Mouse (Mus musculus): ENCODE results near the gene Cnot11. TPM values are rescaled to one million over a fixed set of nuclear protein-coding genes. Genes with fewer than 3 reads are reported as not detected.

Gene Cnot11
- polyA plus RNA-seq, 1 experiment from 2014 or later = 22.3 TPM

- no peak for ATAC-seq (ENCODE audit: insufficient read depth, low FRiP score, low read depth)
- H3K27me3 ChIP-seq (replicated peaks) = no peaks in the 10 kb centered on the region
- H3K9ac ChIP-seq = no peak overlapping the region
- H3K4me1 ChIP-seq = no peaks in the 10 kb centered on the region
- H3K4me2 ChIP-seq = no peak overlapping the region
- no peaks in the 10 kb centered on the region for H3K9me3 ChIP-seq
- 0 out of 2 replicates have a peak, but pooled peaks cover 6% of the 10 kb centered on the region for H3K36me3 ChIP-seq
- no peak overlapping the region for H3K4me3 ChIP-seq (replicated peaks)
- H3K27ac ChIP-seq = no peak overlapping the region
- 47% methylated on average over 3 of the region's 3 CpGs for WGBS
These were observed 29.8 kb downstream of the Cnot11 start for GRCm38 (mm10) chr1:39564603-39565002.

GRCm38 (mm10) chr1:39568079-39568478, 33.3 kb downstream of the Cnot11 start:
- Histone ChIP-seq H3K9me3 (no peaks in the 10 kb centered on the region), H3K4me3 (replicated peaks) (no peak overlapping the region), H3K4me2 (no peak overlapping the region), H3K4me1 (0 out of 2 replicates have a peak, but pooled peaks cover 5% of the 10 kb centered on the region), H3K27ac (no peak overlapping the region), H3K36me3 (0 out of 2 replicates have a peak, but pooled peaks cover 6% of the 10 kb centered on the region), H3K9ac (no peak overlapping the region), H3K27me3 (replicated peaks) (no peaks in the 10 kb centered on the region)
- ATAC-seq (ENCODE audit: insufficient read depth, low FRiP score, low read depth) = no peak

- no peak for ATAC-seq (ENCODE audit: insufficient read depth, low FRiP score, low read depth)
- H3K36me3 ChIP-seq = 0 out of 2 replicates have a peak, but pooled peaks cover 2% of the 10 kb centered on the region
- no peaks in the 10 kb centered on the region for H3K27me3 ChIP-seq (replicated peaks)
- H3K9ac ChIP-seq = no peak overlapping the region
- H3K9me3 ChIP-seq = no peaks in the 10 kb centered on the region
- H3K4me3 ChIP-seq (replicated peaks) = no peak overlapping the region
- 38% methylated on average over 6 of the region's 6 CpGs for WGBS
- no peak overlapping the region for H3K27ac ChIP-seq
- H3K4me2 ChIP-seq = no peak overlapping the region
- peaks cover 14% of the 10 kb centered on the region for H3K4me1 ChIP-seq
These were observed 36.9 kb downstream of the Cnot11 start for GRCm38 (mm10) chr1:39571653-39572052.

GRCm38 (mm10) chr1:39573890-39574289, 39.1 kb downstream of the Cnot11 start:
- no peak overlapping the region for H3K27ac ChIP-seq

GRCm38 (mm10) chr1:39575778-39576375, 41.1 kb downstream of the Cnot11 start:
- Histone ChIP-seq H3K9me3 (no peaks in the 10 kb centered on the region), H3K4me1 (peaks cover 14% of the 10 kb centered on the region), H3K27me3 (replicated peaks) (no peaks in the 10 kb centered on the region), H3K36me3 (no peaks in the 10 kb centered on the region), H3K9ac (peak overlapping the region; percentile 91; the same call in 1 of the 2 replicates), H3K27ac (peak overlapping the region; percentile 99), H3K4me3 (replicated peaks) (peak overlapping the region; percentile 97), H3K4me2 (peak overlapping the region; percentile 59)
- WGBS = 6% methylated on average over 8 of the region's 8 CpGs
- ATAC-seq (ENCODE audit: insufficient read depth, low FRiP score, low read depth) = no peak

More at GRCm38 (mm10) chr1:39573890-39574289, 39.1 kb downstream of the Cnot11 start:
- Histone ChIP-seq H3K4me2 (no peak overlapping the region), H3K9me3 (no peaks in the 10 kb centered on the region), H3K27me3 (replicated peaks) (no peaks in the 10 kb centered on the region), H3K36me3 (0 out of 2 replicates have a peak, but pooled peaks cover 2% of the 10 kb centered on the region), H3K4me3 (replicated peaks) (no peak overlapping the region), H3K4me1 (peaks cover 14% of the 10 kb centered on the region), H3K9ac (no peak overlapping the region)
- WGBS = 51% methylated on average over 7 of the region's 7 CpGs
- no peak; the same call in 1 of the 2 replicates for ATAC-seq (ENCODE audit: insufficient read depth, low FRiP score, low read depth)

- WGBS = under 1% methylated on average over 88 of the region's 88 CpGs
- Histone ChIP-seq H3K27me3 (replicated peaks) (no peaks in the 10 kb centered on the region), H3K9me3 (no peaks in the 10 kb centered on the region), H3K27ac (peak overlapping the region; percentile 99), H3K9ac (peak overlapping the region; percentile 91), H3K4me1 (peaks cover 14% of the 10 kb centered on the region), H3K4me2 (peak overlapping the region; percentile 59), H3K4me3 (replicated peaks) (peak overlapping the region; percentile 97), H3K36me3 (no peaks in the 10 kb centered on the region)
- peak; percentile 66 for ATAC-seq (ENCODE audit: insufficient read depth, low FRiP score, low read depth)
These were observed 41.8 kb downstream of the Cnot11 start for GRCm38 (mm10) chr1:39576431-39577243.

GRCm38 (mm10) chr1:39577253-39577705, 42.5 kb downstream of the Cnot11 start, which contains the start of gene Rnf149:
TSS of gene Rnf149 (minus strand) at chr1:39577405.
- ATAC-seq (ENCODE audit: insufficient read depth, low FRiP score, low read depth) = peak; percentile 95
- H3K9ac ChIP-seq = peak within 1 kb of the TSS; percentile 91
- H3K4me1 ChIP-seq = peaks cover 13% of the 10 kb centered on the region
- H3K4me3 ChIP-seq (replicated peaks) = peak within 1 kb of the TSS; percentile 97
- H3K9me3 ChIP-seq = no peaks in the 10 kb centered on the region
- under 1% methylated on average over 44 of the region's 49 CpGs for WGBS
- H3K36me3 ChIP-seq = no peaks in the 10 kb centered on the region
- H3K27ac ChIP-seq = peak within 1 kb of the TSS; percentile 99
- no peaks in the 10 kb centered on the region for H3K27me3 ChIP-seq (replicated peaks)
- peak within 1 kb of the TSS; percentile 59 for H3K4me2 ChIP-seq

- Histone ChIP-seq H3K4me1 (peaks cover 10% of the 10 kb centered on the region), H3K27ac (no peak overlapping the region; the same call in 1 of the 2 replicates), H3K27me3 (replicated peaks) (no peaks in the 10 kb centered on the region), H3K36me3 (no peaks in the 10 kb centered on the region), H3K4me2 (no peak overlapping the region), H3K9me3 (no peaks in the 10 kb centered on the region), H3K4me3 (replicated peaks) (no peak overlapping the region), H3K9ac (no peak overlapping the region)
- WGBS = 78% methylated on average over 5 of the region's 5 CpGs
- no peak for ATAC-seq (ENCODE audit: insufficient read depth, low FRiP score, low read depth)
These were observed 43.7 kb downstream of the Cnot11 start for GRCm38 (mm10) chr1:39578446-39578845.

GRCm38 (mm10) chr1:39579139-39579538, 44.3 kb downstream of the Cnot11 start:
- Histone ChIP-seq H3K4me1 (peaks cover 10% of the 10 kb centered on the region), H3K9me3 (no peaks in the 10 kb centered on the region), H3K27me3 (replicated peaks) (no peaks in the 10 kb centered on the region), H3K36me3 (no peaks in the 10 kb centered on the region), H3K27ac (peak overlapping the region; percentile 35; the same call in 1 of the 2 replicates), H3K9ac (no peak overlapping the region), H3K4me2 (no peak overlapping the region), H3K4me3 (replicated peaks) (no peak overlapping the region)
- 61% methylated on average over 6 of the region's 6 CpGs for WGBS
- no peak for ATAC-seq (ENCODE audit: insufficient read depth, low FRiP score, low read depth)

- Histone ChIP-seq H3K4me2 (no peak overlapping the region), H3K27ac (no peak overlapping the region), H3K27me3 (replicated peaks) (no peaks in the 10 kb centered on the region), H3K4me1 (no peaks in the 10 kb centered on the region), H3K9ac (no peak overlapping the region), H3K9me3 (no peaks in the 10 kb centered on the region), H3K4me3 (replicated peaks) (no peak overlapping the region), H3K36me3 (no peaks in the 10 kb centered on the region)
- no peak for ATAC-seq (ENCODE audit: insufficient read depth, low FRiP score, low read depth)
- WGBS = 67% methylated on average over 2 of the region's 3 CpGs
These were observed 46.4 kb downstream of the Cnot11 start for GRCm38 (mm10) chr1:39581215-39581614.

- Histone ChIP-seq H3K36me3 (no peaks in the 10 kb centered on the region), H3K27ac (no peak overlapping the region), H3K4me3 (replicated peaks) (no peak overlapping the region), H3K9me3 (no peaks in the 10 kb centered on the region), H3K27me3 (replicated peaks) (no peaks in the 10 kb centered on the region), H3K4me2 (no peak overlapping the region), H3K4me1 (no peaks in the 10 kb centered on the region), H3K9ac (no peak overlapping the region)
- ATAC-seq (ENCODE audit: insufficient read depth, low FRiP score, low read depth) = no peak
- WGBS = 87% methylated on average over 9 of the region's 9 CpGs
These were observed 48.4 kb downstream of the Cnot11 start for GRCm38 (mm10) chr1:39583173-39583572.

- no peaks in the 10 kb centered on the region for H3K27me3 ChIP-seq (replicated peaks)
- no peaks in the 10 kb centered on the region for H3K9me3 ChIP-seq
- no peaks in the 10 kb centered on the region for H3K4me1 ChIP-seq
- H3K9ac ChIP-seq = no peak overlapping the region
- no peak overlapping the region for H3K4me3 ChIP-seq (replicated peaks)
- 77% methylated on average over 9 of the region's 9 CpGs for WGBS
- no peak for ATAC-seq (ENCODE audit: insufficient read depth, low FRiP score, low read depth)
- no peak overlapping the region for H3K27ac ChIP-seq
- H3K36me3 ChIP-seq = no peaks in the 10 kb centered on the region
- no peak overlapping the region for H3K4me2 ChIP-seq
These were observed 50.6 kb downstream of the Cnot11 start for GRCm38 (mm10) chr1:39585416-39585815.

All from stomach, embryonic 15.5 days (tissue).